Mouse (Mus musculus) layer of hippocampus, adult 8-10 months (tissue): Measurements from ENCODE around the gene Zglp1. TPM values are rescaled to one million over a fixed set of nuclear protein-coding genes. Genes with fewer than 3 reads are reported as not detected.
A peak's percentile ranks its signal among the peaks of the same experiment; 100 is the strongest.
"Not testable (repeated sequence)": the region's sequence is repeated elsewhere in the genome, so short reads cannot be mapped to it uniquely, and the experiment has no call there.

Experiments used
- DNase-seq, 2 experiments: peaks; one replicate each; pipeline ENCODE4 v3.0.0; 2022; ENCODE audit warnings: low spot score in 2 of 2
- total RNA-seq, 4 experiments: library from RNA; stranded (reverse); gene quantifications; 2 replicates each; pipeline ENCODE4 v1.2.4; 2022

Zglp1 gene
- total RNA-seq, 4 experiments from 2014 or later: 0.87 to 1.1 TPM; not detected in 2

GRCm38 (mm10) chr9:21072641-21073040 lies 5.7 kb upstream of the Zglp1 start:
- no peak for DNase-seq

- peak; percentile 55 to 69 for DNase-seq
Observed at GRCm38 (mm10) chr9:21062928-21063327, 4.0 kb downstream of the Zglp1 start.

- no peak for DNase-seq
Observed at GRCm38 (mm10) chr9:21051578-21051977, 15.3 kb downstream of the Zglp1 start.

- DNase-seq: no peak
Observed at GRCm38 (mm10) chr9:21045235-21045634, 21.7 kb downstream of the Zglp1 start.

GRCm38 (mm10) chr9:21044785-21045184 lies 22.1 kb downstream of the Zglp1 start:
- not testable (repeated sequence) for DNase-seq

- no peak for DNase-seq
Observed at GRCm38 (mm10) chr9:21043563-21043962, 23.3 kb downstream of the Zglp1 start.

GRCm38 (mm10) chr9:21041308-21041707 lies 25.6 kb downstream of the Zglp1 start:
- peak; percentile 80 to 86 for DNase-seq

GRCm38 (mm10) chr9:21039779-21040178 lies 27.1 kb downstream of the Zglp1 start:
- DNase-seq: no peak

GRCm38 (mm10) chr9:21037481-21037891 lies 29.4 kb downstream of the Zglp1 start:
- DNase-seq: peak in 1 of 2 experiments; percentile 47

GRCm38 (mm10) chr9:21036666-21037065 lies 30.2 kb downstream of the Zglp1 start:
- DNase-seq: peak in 1 of 2 experiments; percentile 24

GRCm38 (mm10) chr9:21036161-21036560 lies 30.7 kb downstream of the Zglp1 start:
- no peak for DNase-seq

- no peak for DNase-seq
Observed at GRCm38 (mm10) chr9:21035586-21035985, 31.3 kb downstream of the Zglp1 start.

- DNase-seq: no peak
Observed at GRCm38 (mm10) chr9:21034481-21035085, 32.3 kb downstream of the Zglp1 start.

- DNase-seq: peak in 1 of 2 experiments; percentile 70
Observed at GRCm38 (mm10) chr9:21033136-21033535, 33.8 kb downstream of the Zglp1 start.

GRCm38 (mm10) chr9:21032491-21032890 lies 34.4 kb downstream of the Zglp1 start:
- no peak for DNase-seq

GRCm38 (mm10) chr9:21031896-21032351 lies 35.0 kb downstream of the Zglp1 start, which contains the start of gene Icam5:
Gene Icam5 (plus strand): TSS chr9:21032073.
- DNase-seq: peak; percentile 83 to 87

GRCm38 (mm10) chr9:21031251-21031895 lies 35.5 kb downstream of the Zglp1 start:
- peak; percentile 80 to 84 for DNase-seq

GRCm38 (mm10) chr9:21030781-21031250 lies 36.1 kb downstream of the Zglp1 start:
- peak; percentile 83 to 84 for DNase-seq

GRCm38 (mm10) chr9:21030055-21030600 lies 36.8 kb downstream of the Zglp1 start:
- peak in 1 of 2 experiments; percentile 20 for DNase-seq

GRCm38 (mm10) chr9:21029291-21030054 lies 37.4 kb downstream of the Zglp1 start, which contains the start of gene Icam4:
Gene Icam4 (plus strand): TSS chr9:21029373.
- DNase-seq: peak in 1 of 2 experiments; percentile 73

- no peak for DNase-seq
Observed at GRCm38 (mm10) chr9:21028560-21029110, 38.3 kb downstream of the Zglp1 start.
